Mouse (Mus musculus): ENCODE data around the gene Rassf3.

The Rassf3 gene

GRCm38 (mm10) chr10:121459124-121459853 is 16.9 kb downstream of the Rassf3 start:
- DNase-seq: no peak

- DNase-seq: no peak
Observed at GRCm38 (mm10) chr10:121458408-121458807, 17.7 kb downstream of the Rassf3 start.

- DNase-seq: no peak
Observed at GRCm38 (mm10) chr10:121457381-121457780, 18.8 kb downstream of the Rassf3 start.

GRCm38 (mm10) chr10:121455517-121455916 is 20.6 kb downstream of the Rassf3 start:
- no peak for DNase-seq

- DNase-seq: no peak
Observed at GRCm38 (mm10) chr10:121454708-121455475, 21.3 kb downstream of the Rassf3 start.

GRCm38 (mm10) chr10:121454033-121454432 is 22.1 kb downstream of the Rassf3 start:
- no peak for DNase-seq

- DNase-seq: no peak
Observed at GRCm38 (mm10) chr10:121445808-121446207, 30.3 kb downstream of the Rassf3 start.

GRCm38 (mm10) chr10:121444198-121444597 is 31.9 kb downstream of the Rassf3 start:
- peak; percentile 49 for DNase-seq

- DNase-seq: no peak
Observed at GRCm38 (mm10) chr10:121443791-121444190, 32.4 kb downstream of the Rassf3 start.

- DNase-seq: no peak
Observed at GRCm38 (mm10) chr10:121439310-121439731, 36.8 kb downstream of the Rassf3 start.

GRCm38 (mm10) chr10:121438109-121438508 is 38.0 kb downstream of the Rassf3 start:
- DNase-seq: no peak

GRCm38 (mm10) chr10:121436693-121437092 is 39.5 kb downstream of the Rassf3 start:
- DNase-seq: no peak

GRCm38 (mm10) chr10:121436258-121436645 is 39.9 kb downstream of the Rassf3 start:
- no peak for DNase-seq

- DNase-seq: peak; percentile 63
Observed at GRCm38 (mm10) chr10:121435546-121436257, 40.4 kb downstream of the Rassf3 start.

GRCm38 (mm10) chr10:121434441-121435103 is 41.6 kb downstream of the Rassf3 start:
- peak; percentile 48 for DNase-seq

GRCm38 (mm10) chr10:121432635-121433280 is 43.4 kb downstream of the Rassf3 start:
- no peak for DNase-seq

- DNase-seq: peak; percentile 74
Observed at GRCm38 (mm10) chr10:121432041-121432634, 44.0 kb downstream of the Rassf3 start.

GRCm38 (mm10) chr10:121430764-121431540 is 45.2 kb downstream of the Rassf3 start:
- DNase-seq: no peak

GRCm38 (mm10) chr10:121429981-121430682 is 46.0 kb downstream of the Rassf3 start:
- peak; percentile 80 for DNase-seq

- DNase-seq: no peak
Observed at GRCm38 (mm10) chr10:121429581-121429980, 46.6 kb downstream of the Rassf3 start.
